Comparison of ENCODE assay signal across 8 mouse cellular contexts in genomic region chr12:86894841-86895428, GRCm38 (mm10). TPM values are rescaled to one million over a fixed set of nuclear protein-coding genes. Genes with fewer than 3 reads are reported as not detected.
DNase-seq lines count a peak whose midpoint lies in the region; ATAC-seq and TF ChIP-seq lines count a peak whose summit lies in the region.

No protein-coding gene starts in this region.

- DNase-seq in layer of hippocampus, adult 2 months (ENCODE audit: low spot score in 2 of 2), result peak; percentile 51 to 66
- no peak for DNase-seq in layer of hippocampus, adult 11-12 months (ENCODE audit: low spot score)
- peak; percentile 56 for DNase-seq in G1E (ENCODE audit: low spot score)
- DNase-seq in embryonic facial prominence, embryonic 10.5 days (ENCODE audit: low spot score), result peak; percentile 66
- peak; percentile 73 for DNase-seq in hindbrain, postnatal 0 days (ENCODE audit: low spot score)
- peak; percentile 48 for DNase-seq in lung, postnatal 14 days
- DNase-seq in thymus, adult 2 months, result peak; percentile 62
- DNase-seq in right cerebral cortex, postnatal 36 days (ENCODE audit: low spot score in 2 of 2), result no peak

- H3K4me2 ChIP-seq in hindbrain, postnatal 0 days (ENCODE audit: low read depth, low read length), result peak overlapping the region; percentile 65

- no peaks in the 10 kb centered on the region for H3K9me3 ChIP-seq in G1E (replicated peaks)
- no peaks in the 10 kb centered on the region for H3K9me3 ChIP-seq in embryonic facial prominence, embryonic 10.5 days
- no peaks in the 10 kb centered on the region for H3K9me3 ChIP-seq in hindbrain, postnatal 0 days (ENCODE audit: low read length)

- no peaks in the 10 kb centered on the region for H3K27me3 ChIP-seq in G1E (ENCODE audit: insufficient read depth, low read length)
- peaks cover 12% of the 10 kb centered on the region for H3K27me3 ChIP-seq in embryonic facial prominence, embryonic 10.5 days (replicated peaks; ENCODE audit: low read depth, poor library complexity, severe bottlenecking)
- H3K27me3 ChIP-seq in hindbrain, postnatal 0 days (ENCODE audit: insufficient read depth, low read length), result no peaks in the 10 kb centered on the region
- H3K27me3 ChIP-seq in thymus, adult 2 months (ENCODE audit: control insufficient read depth, insufficient read depth, low read length), result no peaks in the 10 kb centered on the region

- no peak for TF ChIP-seq CTCF in layer of hippocampus, adult 2 months (conservative IDR thresholded peaks at IDR 0.05)
- no peak for TF ChIP-seq CTCF in G1E (IDR thresholded peaks at IDR 0.05; ENCODE audit: low read depth, low read length)
- TF ChIP-seq CTCF in hindbrain, postnatal 0 days (IDR thresholded peaks at IDR 0.05; ENCODE audit: low read depth), result no peak
- TF ChIP-seq CTCF in thymus, adult 2 months (IDR thresholded peaks at IDR 0.05; ENCODE audit: borderline replicate concordance, control insufficient read depth, extremely low read depth, insufficient read depth, low read length, poor library complexity), result no peak

- no peaks in the 10 kb centered on the region for H3K36me3 ChIP-seq in G1E (replicated peaks)
- H3K36me3 ChIP-seq in embryonic facial prominence, embryonic 10.5 days (replicated peaks), result no peaks in the 10 kb centered on the region
- H3K36me3 ChIP-seq in hindbrain, postnatal 0 days (ENCODE audit: insufficient read depth, low read length), result no peaks in the 10 kb centered on the region
- H3K36me3 ChIP-seq in thymus, adult 2 months (ENCODE audit: control insufficient read depth, insufficient read depth, low read length), result no peaks in the 10 kb centered on the region

- peak overlapping the region; percentile 46 for H3K4me3 ChIP-seq in layer of hippocampus, adult 2 months
- peak overlapping the region; percentile 66 for H3K4me3 ChIP-seq in G1E (ENCODE audit: low read depth, low read length)
- H3K4me3 ChIP-seq in embryonic facial prominence, embryonic 10.5 days, result peak overlapping the region; percentile 59
- H3K4me3 ChIP-seq in hindbrain, postnatal 0 days (ENCODE audit: low read length), result peak overlapping the region; percentile 24
- H3K4me3 ChIP-seq in thymus, adult 2 months (ENCODE audit: control insufficient read depth, insufficient read depth, low read length), result peak overlapping the region; percentile 54

- peaks cover 82% of the 10 kb centered on the region for H3K4me1 ChIP-seq in G1E (ENCODE audit: insufficient read depth, low read depth, low read length)
- H3K4me1 ChIP-seq in embryonic facial prominence, embryonic 10.5 days, result peaks cover 97% of the 10 kb centered on the region
- H3K4me1 ChIP-seq in hindbrain, postnatal 0 days (ENCODE audit: insufficient read depth, low read length), result peaks cover 65% of the 10 kb centered on the region
- peaks cover 62% of the 10 kb centered on the region for H3K4me1 ChIP-seq in thymus, adult 2 months (replicated peaks; ENCODE audit: control insufficient read depth, insufficient read depth, low read length)

- H3K27ac ChIP-seq in layer of hippocampus, adult 2 months, result peak overlapping the region; percentile 99
- peak overlapping the region; percentile 93 for H3K27ac ChIP-seq in embryonic facial prominence, embryonic 10.5 days (replicated peaks)
- peak overlapping the region; percentile 98 for H3K27ac ChIP-seq in hindbrain, postnatal 0 days
- peak overlapping the region; percentile 100 for H3K27ac ChIP-seq in thymus, adult 2 months (ENCODE audit: control insufficient read depth, insufficient read depth, low read length)

- TF ChIP-seq POLR2A in thymus, adult 2 months (IDR thresholded peaks at IDR 0.05; ENCODE audit: control insufficient read depth, extremely low read depth, insufficient read depth, low read length, poor library complexity), result peak; percentile 42

- peak overlapping the region; percentile 51 for H3K9ac ChIP-seq in hindbrain, postnatal 0 days (replicated peaks; ENCODE audit: low read length)

- WGBS in embryonic facial prominence, embryonic 10.5 days, result under 1% methylated on average over 12 of the region's 12 CpGs
- WGBS in hindbrain, postnatal 0 days, result under 1% methylated on average over 12 of the region's 12 CpGs
- WGBS in thymus, adult 2 months, result under 1% methylated on average over 12 of the region's 12 CpGs

- 0 out of 2 replicates have a peak, but pooled peaks have one; percentile 9 for ATAC-seq in G1E (ENCODE audit: extremely low read depth, insufficient number of reproducible peaks, low FRiP score, poor library complexity, severe bottlenecking)
- ATAC-seq in hindbrain, postnatal 0 days, result peak; percentile 27

RNA-seq across cellular contexts. Expression of gene Irf2bpl, which starts 10.3 kb away (rescaled TPM):
- 10 to 100 TPM; 69.8 to 70.2 TPM for total RNA-seq in layer of hippocampus, adult 2 months (2021)
- total RNA-seq in G1E (2014; fragmentation: Nextera tagmentation) (8.4 and 10.0 TPM in 2 replicates), G1E (2017) (8.5 and 11.0 TPM in 2 replicates)
- 18.8 and 23.1 TPM in 2 replicates for polyA plus RNA-seq in G1E (2012)
- 13.5 and 17.3 TPM in 2 replicates for polyA plus RNA-seq in embryonic facial prominence, embryonic 10.5 days (2016; fragmentation: Nextera tagmentation; extraction: Ambion mirVana)
- total RNA-seq in hindbrain, postnatal 0 days (2014; rRNA removed), result 146 and 159 TPM in 2 replicates
- 59.4 and 66.9 TPM in 2 replicates for polyA plus RNA-seq in hindbrain, postnatal 0 days (2015; fragmentation: Nextera tagmentation; extraction: Ambion mirVana)
- 38.6 and 46.1 TPM in 2 replicates for polyA plus RNA-seq in thymus, adult 2 months (2012; rRNA removed)

RNA-seq across cellular contexts. Expression of gene Cipc, which starts 51.9 kb away (rescaled TPM):
- 10 to 100 TPM; 73.4 to 83.6 TPM for total RNA-seq in layer of hippocampus, adult 2 months (2021)
- 89.5 and 104 TPM in 2 replicates for total RNA-seq in G1E (2014; fragmentation: Nextera tagmentation)
- total RNA-seq in G1E (2017), result 70.0 and 75.9 TPM in 2 replicates
- polyA plus RNA-seq in G1E (2012), result 35.5 and 42.7 TPM in 2 replicates
- 35.1 and 37.1 TPM in 2 replicates for polyA plus RNA-seq in embryonic facial prominence, embryonic 10.5 days (2016; fragmentation: Nextera tagmentation; extraction: Ambion mirVana)
- total RNA-seq in hindbrain, postnatal 0 days (2014; rRNA removed), result 51.1 and 55.6 TPM in 2 replicates
- polyA plus RNA-seq in hindbrain, postnatal 0 days (2015; fragmentation: Nextera tagmentation; extraction: Ambion mirVana), result 27.6 and 29.6 TPM in 2 replicates
- 43.8 and 56.5 TPM in 2 replicates for polyA plus RNA-seq in thymus, adult 2 months (2012; rRNA removed)

Comparison
In these comparisons a context has a peak if more than half of its experiments do, and no peak if none do; other contexts are left out.
1. DNase-seq: peak in layer of hippocampus, adult 2 months (2 of 2), G1E (single experiment), embryonic facial prominence, embryonic 10.5 days (single experiment), hindbrain, postnatal 0 days (single experiment), lung, postnatal 14 days (single experiment) and thymus, adult 2 months (single experiment); none in layer of hippocampus, adult 11-12 months (single experiment) and right cerebral cortex, postnatal 36 days (0 of 2).
2. Peak in every context shown above with its lines, with median percentiles within 50 percentile points of each other: H3K27ac ChIP-seq and H3K4me3 ChIP-seq.